Mouse (Mus musculus): ENCODE data around the gene Gm5767. TPM values are rescaled to one million over a fixed set of nuclear protein-coding genes. Genes with fewer than 3 reads are reported as not detected.
A peak's percentile ranks its signal among the peaks of the same experiment; 100 is the strongest.

The Gm5767 gene
- polyA plus RNA-seq, 1 experiment from 2014 or later = 0.40 TPM

DNA sequence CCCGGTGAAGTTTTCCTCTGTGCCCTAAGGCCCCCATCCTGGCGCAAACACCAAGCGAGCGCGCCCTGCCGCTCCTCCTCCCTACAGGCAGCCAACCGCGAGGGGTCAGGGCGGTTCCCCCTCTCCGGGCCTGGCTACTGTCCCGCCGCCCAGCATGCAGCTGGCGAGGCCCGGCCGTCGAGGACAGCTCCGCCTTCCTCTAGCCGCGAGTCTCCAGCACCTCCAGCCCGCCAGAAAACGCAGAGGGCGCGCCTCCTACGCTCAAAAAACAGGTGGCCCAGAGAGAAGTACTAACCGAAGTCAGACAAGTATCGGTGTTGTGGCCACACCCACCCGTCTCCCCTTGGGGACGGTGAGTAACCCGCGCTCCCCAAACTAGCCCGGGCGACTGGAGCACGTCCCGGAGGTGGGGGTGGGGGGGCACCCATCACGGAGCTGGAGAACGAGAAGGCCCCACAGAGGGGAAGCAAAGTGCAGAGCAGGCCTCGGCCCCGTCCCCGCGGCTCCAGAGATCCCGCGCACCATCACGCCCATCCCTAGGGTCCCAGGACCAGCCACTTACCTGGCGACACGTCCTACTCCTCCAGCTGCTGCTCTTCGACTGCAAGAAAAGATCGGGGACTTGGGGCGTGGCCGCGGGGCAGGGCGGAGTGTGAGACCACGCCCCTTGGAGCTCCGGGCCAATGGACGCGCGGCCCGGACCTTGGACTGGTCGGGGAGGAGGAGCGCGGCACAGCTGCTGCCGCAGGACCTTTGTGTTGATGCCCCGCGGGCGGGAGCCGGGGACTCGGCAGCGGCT is 8.8 kb upstream of the Gm5767 start, which contains the start of gene Carhsp1:
Gene Carhsp1, minus strand, starts transcription at position 605 of the 799 bp plus-strand sequence.
- Histone ChIP-seq H3K9ac (peak within 1 kb of the TSS; percentile 78), H3K36me3 (replicated peaks) (no peaks in the 10 kb centered on the region), H3K9me3 (no peaks in the 10 kb centered on the region), H3K27me3 (replicated peaks) (0 out of 2 replicates have a peak, but pooled peaks cover 3% of the 10 kb centered on the region), H3K4me3 (peak within 1 kb of the TSS; percentile 89), H3K4me2 (peak within 1 kb of the TSS; percentile 95), H3K4me1 (peaks cover 51% of the 10 kb centered on the region), H3K27ac (peak within 1 kb of the TSS; percentile 77)
- WGBS = under 1% methylated on average over 67 of the region's 67 CpGs
- ATAC-seq (replicated peaks) = peak; percentile 91

- Histone ChIP-seq H3K27me3 (replicated peaks) (0 out of 2 replicates have a peak, but pooled peaks cover 3% of the 10 kb centered on the region), H3K4me2 (peak overlapping the region; percentile 95), H3K27ac (peak overlapping the region; percentile 74), H3K36me3 (replicated peaks) (no peaks in the 10 kb centered on the region), H3K4me3 (peak overlapping the region; percentile 89), H3K4me1 (peaks cover 46% of the 10 kb centered on the region), H3K9ac (peak overlapping the region; percentile 78), H3K9me3 (no peaks in the 10 kb centered on the region)
- under 1% methylated on average over 18 of the region's 18 CpGs for WGBS
- ATAC-seq (replicated peaks) = no peak
These were observed 8.3 kb upstream of the Gm5767 start for GRCm38 (mm10) chr16:8672350-8672687.

GRCm38 (mm10) chr16:8672811-8673210 is 7.8 kb upstream of the Gm5767 start:
- H3K9ac ChIP-seq = 0 out of 2 replicates have a peak overlapping the region, but pooled peaks have one; percentile 78
- H3K4me1 ChIP-seq = peaks cover 41% of the 10 kb centered on the region
- H3K4me2 ChIP-seq = peak overlapping the region; percentile 95
- H3K27me3 ChIP-seq (replicated peaks) = 0 out of 2 replicates have a peak, but pooled peaks cover 3% of the 10 kb centered on the region
- H3K27ac ChIP-seq = no peak overlapping the region
- ATAC-seq (replicated peaks) = no peak
- H3K4me3 ChIP-seq = peak overlapping the region; percentile 89
- no peaks in the 10 kb centered on the region for H3K9me3 ChIP-seq
- no peaks in the 10 kb centered on the region for H3K36me3 ChIP-seq (replicated peaks)

DNA sequence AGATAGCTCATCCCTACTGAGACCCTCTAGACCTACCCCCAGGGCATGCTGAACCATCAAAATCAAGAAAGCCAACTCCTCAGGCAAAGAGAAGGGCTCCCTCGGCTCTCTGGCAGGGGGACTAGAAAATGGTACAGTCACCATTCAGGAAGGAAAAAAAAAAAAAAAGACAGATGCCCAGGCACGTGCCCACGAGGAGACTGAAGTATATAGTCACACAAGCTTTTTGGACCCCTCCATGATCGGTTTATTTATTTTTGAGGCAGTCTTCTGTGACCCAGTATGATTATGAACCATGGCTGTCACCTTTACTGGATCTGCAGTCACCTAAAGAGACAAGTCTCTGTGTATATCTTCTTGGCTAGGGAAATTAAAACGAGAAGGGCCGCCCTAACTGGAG is 7.2 kb upstream of the Gm5767 start:
- no peak overlapping the region for H3K4me3 ChIP-seq
- H3K36me3 ChIP-seq (replicated peaks) = no peaks in the 10 kb centered on the region
- no peak overlapping the region for H3K4me2 ChIP-seq
- 77% methylated on average over 6 of the region's 6 CpGs for WGBS
- H3K4me1 ChIP-seq = peaks cover 35% of the 10 kb centered on the region
- no peak overlapping the region for H3K9ac ChIP-seq
- no peaks in the 10 kb centered on the region for H3K9me3 ChIP-seq
- no peak for ATAC-seq (replicated peaks)
- H3K27ac ChIP-seq = no peak overlapping the region
- H3K27me3 ChIP-seq (replicated peaks) = 0 out of 2 replicates have a peak, but pooled peaks cover 3% of the 10 kb centered on the region

DNA sequence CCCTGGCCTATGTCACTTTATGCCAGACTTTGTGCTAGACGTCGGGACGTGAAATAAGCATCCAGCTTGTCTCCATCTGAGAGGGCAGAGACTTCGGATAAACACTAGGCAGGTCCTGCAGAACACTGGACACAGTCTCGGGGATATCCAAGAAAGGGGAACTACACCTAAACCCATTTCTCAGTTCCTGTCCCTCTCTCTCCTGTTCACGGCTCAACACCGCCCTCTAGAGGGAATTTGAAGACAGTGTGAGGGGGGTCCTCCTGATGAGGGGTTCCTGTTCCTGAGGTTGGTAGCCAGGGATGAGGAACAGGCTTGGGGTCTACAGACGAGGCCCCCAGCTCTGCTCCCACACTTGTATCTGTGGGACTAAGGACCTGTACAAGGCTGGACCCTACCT is 6.4 kb upstream of the Gm5767 start:
- Histone ChIP-seq H3K9ac (no peak overlapping the region), H3K36me3 (replicated peaks) (no peaks in the 10 kb centered on the region), H3K4me2 (no peak overlapping the region), H3K9me3 (no peaks in the 10 kb centered on the region), H3K4me3 (no peak overlapping the region), H3K27me3 (replicated peaks) (0 out of 2 replicates have a peak, but pooled peaks cover 3% of the 10 kb centered on the region), H3K4me1 (peaks cover 27% of the 10 kb centered on the region), H3K27ac (no peak overlapping the region)
- no peak for ATAC-seq (replicated peaks)
- WGBS = 4% methylated on average over 8 of the region's 8 CpGs

DNA sequence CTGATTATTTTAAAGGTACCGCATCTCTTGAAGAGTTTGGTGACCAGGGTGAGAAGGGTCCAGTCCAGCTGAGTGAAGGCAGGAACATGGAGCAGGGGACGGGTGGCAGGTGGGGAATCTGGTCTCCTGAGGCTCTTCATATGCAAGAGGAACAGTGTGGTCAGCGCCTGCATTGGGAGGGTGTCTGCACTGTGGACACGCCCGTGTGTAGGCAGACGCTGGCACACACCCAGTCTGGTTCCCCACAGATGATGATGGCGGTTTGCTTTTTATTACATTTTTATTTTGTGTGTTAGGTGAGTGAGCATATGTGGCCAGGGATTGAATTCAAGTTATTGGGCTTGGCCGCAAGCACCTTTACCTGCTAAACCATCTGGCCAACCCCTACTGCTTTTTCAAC is 5.0 kb upstream of the Gm5767 start:
- 0 out of 2 replicates have a peak, but pooled peaks cover 3% of the 10 kb centered on the region for H3K27me3 ChIP-seq (replicated peaks)
- H3K27ac ChIP-seq = no peak overlapping the region
- H3K4me1 ChIP-seq = peaks cover 14% of the 10 kb centered on the region
- 87% methylated on average over 8 of the region's 8 CpGs for whole genome bisulfite sequencing
- no peak for ATAC-seq (replicated peaks)
- H3K4me2 ChIP-seq = no peak overlapping the region
- no peaks in the 10 kb centered on the region for H3K9me3 ChIP-seq
- H3K36me3 ChIP-seq (replicated peaks) = no peaks in the 10 kb centered on the region
- no peak overlapping the region for H3K4me3 ChIP-seq
- no peak overlapping the region for H3K9ac ChIP-seq

DNA sequence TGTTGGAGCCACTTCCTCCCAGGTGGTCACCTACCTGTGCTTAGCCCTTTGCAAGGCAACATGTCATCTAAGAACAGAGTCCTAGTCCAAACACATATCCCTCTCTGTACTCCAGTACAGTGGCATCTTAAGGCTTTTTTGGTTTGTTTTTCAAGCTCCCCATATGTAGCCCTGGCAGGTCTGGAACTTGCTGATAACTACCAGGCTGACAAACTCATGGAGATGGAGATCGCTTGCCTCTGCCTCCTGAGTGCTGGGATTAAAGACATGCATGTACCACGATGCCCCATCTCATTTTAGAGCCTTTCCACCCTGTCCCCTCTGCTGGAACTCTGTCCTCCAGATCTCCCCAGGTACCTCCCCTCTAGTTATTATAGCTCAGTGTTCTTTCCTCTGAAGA is 4.3 kb upstream of the Gm5767 start:
- no peak for ATAC-seq (replicated peaks)
- H3K27me3 ChIP-seq (replicated peaks) = 0 out of 2 replicates have a peak, but pooled peaks cover 3% of the 10 kb centered on the region

DNA sequence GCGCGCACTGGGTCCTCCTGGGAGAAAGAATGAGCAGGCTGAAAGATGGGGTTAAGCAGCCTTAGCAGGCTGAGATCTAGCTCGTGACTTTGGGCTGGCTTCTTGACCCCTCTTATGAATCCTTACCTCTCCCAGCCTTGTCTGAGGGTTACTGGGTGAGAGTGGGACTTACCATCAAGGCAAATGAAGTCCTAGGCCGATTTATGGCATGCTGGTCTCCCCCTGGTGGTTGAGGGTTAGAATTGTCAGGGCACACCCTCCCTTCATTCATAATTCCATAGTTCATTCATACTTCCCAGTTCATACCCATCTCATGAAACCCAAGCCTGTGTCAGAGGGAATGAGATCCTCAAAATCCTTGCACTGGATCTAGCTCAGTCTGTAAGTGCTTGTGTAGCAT is 3.8 kb upstream of the Gm5767 start:
- 0 out of 2 replicates have a peak, but pooled peaks cover 3% of the 10 kb centered on the region for H3K27me3 ChIP-seq (replicated peaks)
- H3K27ac ChIP-seq = no peak overlapping the region
- no peak overlapping the region for H3K4me3 ChIP-seq
- ATAC-seq (replicated peaks) = no peak
- WGBS = 53% methylated on average over 4 of the region's 4 CpGs
- no peak overlapping the region for H3K4me2 ChIP-seq
- H3K36me3 ChIP-seq (replicated peaks) = no peaks in the 10 kb centered on the region
- no peak overlapping the region for H3K9ac ChIP-seq
- peaks cover 5% of the 10 kb centered on the region; the same call in 1 of the 2 replicates for H3K4me1 ChIP-seq
- H3K9me3 ChIP-seq = no peaks in the 10 kb centered on the region

More for the DNA sequence above, 4.3 kb upstream of the Gm5767 start:
- H3K27ac ChIP-seq = no peak overlapping the region
- WGBS = 59% methylated on average over 2 of the region's 2 CpGs
- no peaks in the 10 kb centered on the region for H3K9me3 ChIP-seq
- H3K4me3 ChIP-seq = no peak overlapping the region
- H3K4me1 ChIP-seq = peaks cover 7% of the 10 kb centered on the region
- H3K4me2 ChIP-seq = no peak overlapping the region
- no peak overlapping the region for H3K9ac ChIP-seq
- H3K36me3 ChIP-seq (replicated peaks) = no peaks in the 10 kb centered on the region

DNA sequence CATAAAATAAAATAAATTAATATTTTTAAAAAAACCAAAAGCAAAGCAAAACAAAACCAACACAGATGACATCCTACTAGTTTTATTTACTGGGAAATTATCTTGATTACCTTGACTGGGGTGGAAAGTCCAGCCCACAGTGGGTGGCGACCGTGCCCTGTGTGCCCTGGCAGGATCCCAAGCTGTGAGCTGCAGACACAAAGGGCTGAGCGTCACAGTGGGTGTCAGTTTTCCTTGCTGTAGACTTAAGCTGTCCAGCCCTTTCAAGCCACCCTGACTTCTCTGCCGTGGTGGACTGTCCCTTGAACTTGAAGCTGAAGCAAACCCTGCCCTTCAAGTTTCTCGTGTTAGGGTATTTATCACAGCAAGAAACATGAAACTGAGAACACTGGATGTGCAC is 2.5 kb upstream of the Gm5767 start:
- H3K9me3 ChIP-seq = no peaks in the 10 kb centered on the region
- H3K27ac ChIP-seq = no peak overlapping the region
- no peak overlapping the region for H3K4me3 ChIP-seq
- ATAC-seq (replicated peaks) = no peak
- H3K27me3 ChIP-seq (replicated peaks) = 0 out of 2 replicates have a peak, but pooled peaks cover 3% of the 10 kb centered on the region
- H3K4me1 ChIP-seq = no peaks in the 10 kb centered on the region
- H3K9ac ChIP-seq = no peak overlapping the region
- H3K4me2 ChIP-seq = no peak overlapping the region
- WGBS = 52% methylated on average over 5 of the region's 5 CpGs
- H3K36me3 ChIP-seq (replicated peaks) = no peaks in the 10 kb centered on the region

DNA sequence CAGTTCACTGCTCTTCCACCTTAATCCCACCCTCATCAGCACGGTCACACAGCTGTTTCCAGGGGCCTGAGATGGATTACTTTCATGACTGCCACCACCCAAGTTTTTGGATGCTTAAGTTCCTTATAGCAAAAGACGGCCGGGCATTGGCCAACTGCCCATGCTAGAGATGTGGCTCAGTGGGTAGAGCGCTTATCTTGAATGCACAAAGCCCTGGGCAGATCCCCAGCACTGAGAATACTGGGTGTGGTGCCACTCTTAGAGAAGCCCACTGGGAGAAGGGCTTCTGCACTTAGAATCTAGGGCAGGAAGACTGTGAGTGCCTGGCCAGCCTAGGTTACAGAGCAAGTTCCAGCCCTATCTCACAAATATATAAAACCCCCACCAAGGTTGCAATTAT is 1.9 kb upstream of the Gm5767 start:
- 81% methylated on average over 4 of the region's 4 CpGs for WGBS
- Histone ChIP-seq H3K9ac (no peak overlapping the region), H3K27ac (no peak overlapping the region), H3K4me1 (no peaks in the 10 kb centered on the region), H3K4me2 (no peak overlapping the region), H3K27me3 (replicated peaks) (0 out of 2 replicates have a peak, but pooled peaks cover 2% of the 10 kb centered on the region), H3K4me3 (no peak overlapping the region), H3K36me3 (replicated peaks) (no peaks in the 10 kb centered on the region), H3K9me3 (no peaks in the 10 kb centered on the region)
- ATAC-seq (replicated peaks) = no peak

DNA sequence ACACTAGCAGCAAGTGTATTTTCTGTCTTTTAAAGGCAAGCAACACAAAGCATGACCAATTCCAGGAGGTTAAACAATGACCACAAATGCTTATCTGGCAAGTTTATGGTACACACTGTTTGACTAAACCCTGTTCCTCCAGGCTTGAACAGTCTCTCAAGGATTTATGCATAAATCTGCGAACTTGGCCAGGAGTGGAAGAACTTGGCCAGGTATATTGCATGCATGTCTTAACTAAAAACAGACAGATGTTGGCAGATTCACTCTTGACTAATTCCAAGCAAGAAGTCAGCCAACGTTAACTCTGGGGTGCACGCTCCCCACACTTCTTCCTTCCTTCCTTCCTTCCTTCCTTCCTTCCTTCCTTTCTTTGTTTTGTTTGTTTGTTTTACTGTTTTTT is 790 bp upstream of the Gm5767 start:
- Histone ChIP-seq H3K9ac (no peak overlapping the region), H3K4me2 (no peak overlapping the region), H3K4me1 (no peaks in the 10 kb centered on the region), H3K9me3 (no peaks in the 10 kb centered on the region), H3K4me3 (no peak overlapping the region), H3K27me3 (replicated peaks) (no peaks in the 10 kb centered on the region), H3K27ac (no peak overlapping the region), H3K36me3 (replicated peaks) (no peaks in the 10 kb centered on the region)
- WGBS = 89% methylated on average over 3 of the region's 3 CpGs
- no peak for ATAC-seq (replicated peaks)

DNA sequence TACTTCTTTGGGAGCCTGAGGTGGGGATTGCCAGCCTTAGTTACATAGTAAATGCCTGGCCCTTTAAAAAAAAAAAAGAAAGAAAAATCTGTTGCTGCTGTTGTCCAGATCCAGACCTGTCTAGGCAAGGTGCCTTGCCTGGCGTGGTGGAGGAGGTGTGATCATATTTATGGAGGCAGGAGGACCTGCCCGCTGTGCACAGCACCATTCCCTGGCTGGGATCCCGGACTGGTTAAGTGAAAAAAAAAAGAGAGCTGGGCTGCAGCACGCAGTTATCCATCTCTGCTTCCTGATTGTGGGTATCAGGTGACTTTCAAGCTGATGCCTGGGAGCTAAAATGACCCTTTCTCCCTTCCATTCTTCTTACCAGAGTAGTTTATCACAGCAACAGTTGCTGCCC is 4.5 kb downstream of the Gm5767 start:
- 80% methylated on average over 4 of the region's 4 CpGs for WGBS

More for the DNA sequence above, 4.5 kb downstream of the Gm5767 start:
- Histone ChIP-seq H3K9ac (no peak overlapping the region), H3K27me3 (replicated peaks) (no peaks in the 10 kb centered on the region), H3K4me1 (no peaks in the 10 kb centered on the region), H3K4me3 (no peak overlapping the region), H3K4me2 (no peak overlapping the region), H3K9me3 (no peaks in the 10 kb centered on the region), H3K36me3 (replicated peaks) (peaks cover 18% of the 10 kb centered on the region; the same call in 1 of the 2 replicates), H3K27ac (no peak overlapping the region)
- ATAC-seq (replicated peaks) = no peak
